In genomic region chr6:38695380-38696054, GRCm38 (mm10) we compare ENCODE assay signal across 8 mouse cellular contexts. TPM values are rescaled to one million over a fixed set of nuclear protein-coding genes. Genes with fewer than 3 reads are reported as not detected.
DNase-seq lines count a peak whose midpoint lies in the region; ATAC-seq lines count a peak whose summit lies in the region.

No protein-coding gene starts in this region.

- no peaks in the 10 kb centered on the region for H3K9me3 ChIP-seq in embryonic facial prominence, embryonic 11.5 days (replicated peaks; ENCODE audit: control insufficient read depth, low read length)
- H3K9me3 ChIP-seq in limb, embryonic 13.5 days = no peaks in the 10 kb centered on the region

- no peak overlapping the region for H3K27ac ChIP-seq in embryonic facial prominence, embryonic 11.5 days (replicated peaks; ENCODE audit: low read depth, low read length)
- no peak overlapping the region for H3K27ac ChIP-seq in limb, embryonic 13.5 days

- no peak overlapping the region for H3K9ac ChIP-seq in embryonic facial prominence, embryonic 11.5 days (replicated peaks; ENCODE audit: low read length)
- H3K9ac ChIP-seq in limb, embryonic 13.5 days = no peak overlapping the region

- no peaks in the 10 kb centered on the region for H3K27me3 ChIP-seq in embryonic facial prominence, embryonic 11.5 days (ENCODE audit: control insufficient read depth, insufficient read depth, low read length)
- no peaks in the 10 kb centered on the region for H3K27me3 ChIP-seq in limb, embryonic 13.5 days

- H3K4me1 ChIP-seq in embryonic facial prominence, embryonic 11.5 days (ENCODE audit: control insufficient read depth, insufficient read depth, low read length) = no peaks in the 10 kb centered on the region
- peaks cover 8% of the 10 kb centered on the region for H3K4me1 ChIP-seq in limb, embryonic 13.5 days

- 32% methylated on average over 9 of the region's 9 CpGs for WGBS in embryonic facial prominence, embryonic 11.5 days
- WGBS in limb, embryonic 13.5 days = 29% methylated on average over 9 of the region's 9 CpGs

- peak; percentile 48; the same call in 1 of the 2 replicates for ATAC-seq in embryonic facial prominence, embryonic 11.5 days (replicated peaks; ENCODE audit: insufficient number of reproducible peaks, low FRiP score, low TSS enrichment, low read depth)
- ATAC-seq in limb, embryonic 13.5 days (ENCODE audit: low FRiP score, low read depth) = peak; percentile 12; the same call in 1 of the 2 replicates
- peak; percentile 51 for ATAC-seq in monocyte, adult 5-6 weeks (replicated peaks; ENCODE audit: insufficient number of reproducible peaks, low FRiP score, low TSS enrichment, poor library complexity, severe bottlenecking)

- no peak overlapping the region for H3K4me3 ChIP-seq in embryonic facial prominence, embryonic 11.5 days (ENCODE audit: low read depth, low read length)
- H3K4me3 ChIP-seq in limb, embryonic 13.5 days = no peak overlapping the region

- no peak overlapping the region for H3K4me2 ChIP-seq in embryonic facial prominence, embryonic 11.5 days (ENCODE audit: low read depth, low read length)
- H3K4me2 ChIP-seq in limb, embryonic 13.5 days (replicated peaks) = no peak overlapping the region

- DNase-seq in 3T3-L1 (ENCODE audit: low read depth, low spot score) = peak; percentile 90
- DNase-seq in adrenal gland, postnatal 25 days = peak; percentile 76
- DNase-seq in embryonic facial prominence, embryonic 11.5 days (ENCODE audit: low spot score) = peak; percentile 92
- peak; percentile 71 for DNase-seq in heart, adult 8-10 months (ENCODE audit: low spot score)
- DNase-seq in kidney, adult 9 months = peak; percentile 80
- DNase-seq in spleen, postnatal 4 days (ENCODE audit: low spot score in 2 of 2) = peak; percentile 64 to 86

- H3K36me3 ChIP-seq in embryonic facial prominence, embryonic 11.5 days (replicated peaks; ENCODE audit: control insufficient read depth, insufficient read depth, low read depth, low read length) = peaks cover 9% of the 10 kb centered on the region
- H3K36me3 ChIP-seq in limb, embryonic 13.5 days = peaks cover 74% of the 10 kb centered on the region

RNA-seq across cellular contexts. Expression of gene Clec2l, which starts 32.6 kb away (rescaled TPM):
- 3.7 and 4.9 TPM in 2 replicates for total RNA-seq in adrenal gland, postnatal 25 days (2021)
- polyA plus RNA-seq in embryonic facial prominence, embryonic 11.5 days (2014; fragmentation: Nextera tagmentation; extraction: Ambion mirVana) = 2.3 and 3.1 TPM in 2 replicates
- total RNA-seq in heart, adult 8-10 months (2022) = 1 to 10 TPM; 1.0 to 2.2 (median 1.4) TPM
- polyA plus RNA-seq in limb, embryonic 13.5 days (2015; fragmentation: Nextera tagmentation; extraction: Ambion mirVana) = 2.8 and 3.4 TPM in 2 replicates
- total RNA-seq in monocyte, adult 5-6 weeks (2017) = not detected in 3 replicates

RNA-seq across cellular contexts. Expression of gene Klrg2, which starts 58.5 kb away (rescaled TPM):
- total RNA-seq in adrenal gland, postnatal 25 days (2021) = 2.8 and 3.8 TPM in 2 replicates
- polyA plus RNA-seq in embryonic facial prominence, embryonic 11.5 days (2014; fragmentation: Nextera tagmentation; extraction: Ambion mirVana) = 0.08 and 0.21 TPM in 2 replicates
- total RNA-seq in heart, adult 8-10 months (2022) = under 1 TPM; 0.19 to 0.65 (median 0.46) TPM
- 0.45 TPM in 2 replicates for polyA plus RNA-seq in limb, embryonic 13.5 days (2015; fragmentation: Nextera tagmentation; extraction: Ambion mirVana)
- 1.4 TPM in 1 of 3 replicates, not detected in the others for total RNA-seq in monocyte, adult 5-6 weeks (2017)
